In genomic region chr3:52603244-52603704, GRCm38 (mm10) we compare ENCODE assay signal across 8 mouse cellular contexts.
A peak's percentile ranks its signal among the peaks of the same experiment; 100 is the strongest.
DNase-seq lines count a peak whose midpoint lies in the region; ATAC-seq and TF ChIP-seq lines count a peak whose summit lies in the region.

No protein-coding gene starts in this region.

- WGBS in hindbrain, postnatal 0 days, result 66% methylated on average over 8 of the region's 8 CpGs
- WGBS in hindbrain, embryonic 13.5 days, result 76% methylated on average over 8 of the region's 8 CpGs
- 48% methylated on average over 8 of the region's 8 CpGs for WGBS in heart, embryonic 12.5 days

- H3K4me1 ChIP-seq in hindbrain, postnatal 0 days (ENCODE audit: insufficient read depth, low read length), result no peaks in the 10 kb centered on the region
- peaks cover 9% of the 10 kb centered on the region for H3K4me1 ChIP-seq in hindbrain, embryonic 13.5 days (replicated peaks)
- peaks cover 5% of the 10 kb centered on the region; the same call in 1 of the 2 replicates for H3K4me1 ChIP-seq in heart, embryonic 12.5 days (replicated peaks)

- H3K4me3 ChIP-seq in hindbrain, postnatal 0 days (ENCODE audit: low read length), result no peak overlapping the region
- H3K4me3 ChIP-seq in hindbrain, embryonic 13.5 days, result no peak overlapping the region
- H3K4me3 ChIP-seq in heart, embryonic 12.5 days, result no peak overlapping the region
- H3K4me3 ChIP-seq in layer of hippocampus, adult 2 months, result no peak overlapping the region

- H3K4me2 ChIP-seq in hindbrain, postnatal 0 days (ENCODE audit: low read depth, low read length), result no peak overlapping the region
- H3K4me2 ChIP-seq in hindbrain, embryonic 13.5 days, result no peak overlapping the region
- no peak overlapping the region for H3K4me2 ChIP-seq in heart, embryonic 12.5 days

- TF ChIP-seq CTCF in hindbrain, postnatal 0 days (IDR thresholded peaks at IDR 0.05; ENCODE audit: low read depth), result no peak
- TF ChIP-seq CTCF in layer of hippocampus, adult 2 months (conservative IDR thresholded peaks at IDR 0.05), result no peak

- ATAC-seq in hindbrain, postnatal 0 days, result peak; percentile 38; the same call in 1 of the 2 replicates
- ATAC-seq in hindbrain, embryonic 13.5 days (ENCODE audit: low FRiP score), result no peak
- ATAC-seq in heart, embryonic 12.5 days (ENCODE audit: insufficient number of reproducible peaks, low FRiP score), result peak; percentile 48; the same call in 1 of the 2 replicates

- no peaks in the 10 kb centered on the region for H3K36me3 ChIP-seq in hindbrain, postnatal 0 days (ENCODE audit: insufficient read depth, low read length)
- H3K36me3 ChIP-seq in hindbrain, embryonic 13.5 days, result no peaks in the 10 kb centered on the region
- no peaks in the 10 kb centered on the region for H3K36me3 ChIP-seq in heart, embryonic 12.5 days

- H3K9ac ChIP-seq in hindbrain, postnatal 0 days (replicated peaks; ENCODE audit: low read length), result no peak overlapping the region
- no peak overlapping the region for H3K9ac ChIP-seq in hindbrain, embryonic 13.5 days
- H3K9ac ChIP-seq in heart, embryonic 12.5 days, result no peak overlapping the region

- H3K9me3 ChIP-seq in hindbrain, postnatal 0 days (ENCODE audit: low read length), result no peaks in the 10 kb centered on the region
- no peaks in the 10 kb centered on the region for H3K9me3 ChIP-seq in hindbrain, embryonic 13.5 days
- H3K9me3 ChIP-seq in heart, embryonic 12.5 days (replicated peaks), result no peaks in the 10 kb centered on the region

- no peak for DNase-seq in hindbrain, postnatal 0 days (ENCODE audit: low spot score)
- DNase-seq in embryo, embryonic 9.5 days (ENCODE audit: extremely low spot score), result peak; percentile 19
- peak; percentile 63 for DNase-seq in lung, postnatal 36 days
- no peak for DNase-seq in frontal cortex, postnatal 25 days (ENCODE audit: low spot score in 2 of 2)
- DNase-seq in ovary, postnatal 14 days (ENCODE audit: low spot score), result no peak
- DNase-seq in layer of hippocampus, adult 2 months (ENCODE audit: low spot score in 2 of 2), result no peak

- no peak overlapping the region for H3K27ac ChIP-seq in hindbrain, postnatal 0 days
- H3K27ac ChIP-seq in hindbrain, embryonic 13.5 days, result no peak overlapping the region
- H3K27ac ChIP-seq in heart, embryonic 12.5 days (ENCODE audit: poor library complexity, severe bottlenecking), result no peak overlapping the region
- H3K27ac ChIP-seq in layer of hippocampus, adult 2 months, result no peak overlapping the region

- H3K27me3 ChIP-seq in hindbrain, postnatal 0 days (ENCODE audit: insufficient read depth, low read length), result no peaks in the 10 kb centered on the region
- peaks cover 19% of the 10 kb centered on the region; the same call in 1 of the 2 replicates for H3K27me3 ChIP-seq in hindbrain, embryonic 13.5 days
- no peaks in the 10 kb centered on the region for H3K27me3 ChIP-seq in heart, embryonic 12.5 days (replicated peaks)

Comparison
In these comparisons a context has a peak if more than half of its experiments do, and no peak if none do; other contexts are left out.
1. DNase-seq: peak in embryo, embryonic 9.5 days (single experiment) and lung, postnatal 36 days (single experiment); none in hindbrain, postnatal 0 days (single experiment), frontal cortex, postnatal 25 days (0 of 2), ovary, postnatal 14 days (single experiment) and layer of hippocampus, adult 2 months (0 of 2).